Mouse (Mus musculus): ENCODE measurements around the gene Syt7. TPM values are rescaled to one million over a fixed set of nuclear protein-coding genes. Genes with fewer than 3 reads are reported as not detected.
A peak's percentile ranks its signal among the peaks of the same experiment; 100 is the strongest.

Gene Syt7
- polyA plus RNA-seq, 1 experiment from 2014 or later, result 2.1 TPM

DNA sequence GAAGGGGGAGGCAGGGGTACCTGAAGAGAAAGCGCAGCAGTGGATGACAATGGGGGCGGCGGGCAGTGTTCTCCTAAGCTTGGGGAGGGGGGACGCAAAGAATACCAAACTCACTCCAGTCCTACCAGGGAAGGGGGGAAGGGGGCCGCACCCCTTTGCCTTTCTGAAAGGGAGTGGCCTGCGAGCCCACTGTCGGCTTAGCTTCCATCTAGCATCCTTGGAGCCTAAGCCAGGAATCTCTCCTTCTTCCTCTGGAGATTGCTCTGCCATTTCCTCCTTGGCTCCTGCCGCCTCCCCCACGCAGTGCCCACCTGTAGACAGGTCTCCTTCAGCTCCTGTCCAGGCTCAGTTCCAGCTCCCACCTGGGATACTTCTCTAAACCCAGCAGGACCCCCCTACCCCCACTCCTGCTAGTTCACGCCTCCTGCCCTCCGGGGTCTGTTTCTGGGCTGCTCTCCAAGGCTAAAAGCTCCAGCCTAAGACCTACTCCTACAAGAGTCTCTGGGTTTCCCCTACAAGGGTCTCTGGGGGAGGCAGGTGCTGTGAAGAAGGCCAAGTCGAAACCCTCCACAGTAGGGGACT, 1.3 kb downstream of the Syt7 start:
- no peak overlapping the region for H3K9ac ChIP-seq
- H3K4me2 ChIP-seq, result peak overlapping the region; percentile 85
- H3K4me1 ChIP-seq, result peaks cover 12% of the 10 kb centered on the region
- WGBS, result 15% methylated on average over 12 of the region's 12 CpGs
- no peaks in the 10 kb centered on the region for H3K9me3 ChIP-seq
- no peaks in the 10 kb centered on the region for H3K36me3 ChIP-seq
- peaks cover 34% of the 10 kb centered on the region for H3K27me3 ChIP-seq
- H3K4me3 ChIP-seq, result peak overlapping the region; percentile 54
- H3K27ac ChIP-seq, result no peak overlapping the region
- no peak for ATAC-seq (ENCODE audit: borderline replicate concordance, extremely low read depth, low FRiP score, low TSS enrichment)

DNA sequence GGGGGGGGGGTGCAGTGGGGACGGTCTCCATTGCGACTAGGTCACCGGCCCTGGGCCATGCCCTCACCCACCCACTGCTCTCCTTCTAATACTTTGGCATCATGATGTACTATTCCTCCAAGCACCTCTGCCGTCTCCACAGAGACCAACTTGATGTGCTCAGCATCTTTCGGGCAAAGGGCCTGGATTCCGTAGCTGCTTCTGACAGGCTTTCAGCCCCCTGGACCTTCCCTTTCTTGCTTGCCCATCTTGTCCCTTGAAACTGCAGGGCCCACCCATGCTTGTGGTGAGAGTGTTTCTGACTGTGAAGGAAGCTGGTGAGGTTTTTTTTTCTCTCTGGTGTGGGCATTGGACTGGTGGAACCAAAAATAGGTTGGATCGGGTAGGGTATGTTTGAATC, 2.1 kb downstream of the Syt7 start:
- no peaks in the 10 kb centered on the region for H3K9me3 ChIP-seq
- WGBS, result 76% methylated on average over 7 of the region's 7 CpGs
- no peak overlapping the region for H3K4me2 ChIP-seq
- H3K27ac ChIP-seq, result no peak overlapping the region
- no peak overlapping the region for H3K9ac ChIP-seq
- H3K27me3 ChIP-seq, result peaks cover 34% of the 10 kb centered on the region
- no peaks in the 10 kb centered on the region for H3K36me3 ChIP-seq
- no peak overlapping the region for H3K4me3 ChIP-seq
- H3K4me1 ChIP-seq, result peaks cover 12% of the 10 kb centered on the region
- ATAC-seq (ENCODE audit: borderline replicate concordance, extremely low read depth, low FRiP score, low TSS enrichment), result no peak

DNA sequence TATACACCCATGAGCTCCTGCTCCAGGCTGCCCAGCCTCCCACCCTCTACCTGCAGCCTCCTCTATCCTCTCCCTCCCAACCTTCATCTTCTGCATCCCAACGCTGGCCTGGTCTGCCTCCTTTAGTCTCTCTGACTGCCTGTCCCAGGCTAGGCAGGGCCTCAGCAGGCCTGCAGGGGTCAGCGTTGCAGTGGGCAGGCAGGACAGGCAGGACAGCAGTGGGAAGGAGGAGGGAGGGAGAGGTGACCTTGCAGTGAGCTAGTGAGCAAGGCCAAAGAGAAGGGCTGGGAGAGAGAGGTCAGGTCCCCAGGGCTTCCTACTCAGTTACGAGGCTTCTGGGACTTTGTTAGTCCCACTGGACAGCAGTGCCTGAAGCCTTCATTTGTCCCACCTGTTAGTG, 3.1 kb downstream of the Syt7 start:
- no peak overlapping the region for H3K4me3 ChIP-seq
- H3K4me2 ChIP-seq, result no peak overlapping the region
- H3K27ac ChIP-seq, result no peak overlapping the region
- no peaks in the 10 kb centered on the region for H3K36me3 ChIP-seq
- 17% methylated on average over 3 of the region's 3 CpGs for WGBS
- H3K27me3 ChIP-seq, result peaks cover 33% of the 10 kb centered on the region
- H3K9ac ChIP-seq, result no peak overlapping the region
- ATAC-seq (ENCODE audit: borderline replicate concordance, extremely low read depth, low FRiP score, low TSS enrichment), result no peak
- no peaks in the 10 kb centered on the region for H3K9me3 ChIP-seq
- H3K4me1 ChIP-seq, result peaks cover 12% of the 10 kb centered on the region

DNA sequence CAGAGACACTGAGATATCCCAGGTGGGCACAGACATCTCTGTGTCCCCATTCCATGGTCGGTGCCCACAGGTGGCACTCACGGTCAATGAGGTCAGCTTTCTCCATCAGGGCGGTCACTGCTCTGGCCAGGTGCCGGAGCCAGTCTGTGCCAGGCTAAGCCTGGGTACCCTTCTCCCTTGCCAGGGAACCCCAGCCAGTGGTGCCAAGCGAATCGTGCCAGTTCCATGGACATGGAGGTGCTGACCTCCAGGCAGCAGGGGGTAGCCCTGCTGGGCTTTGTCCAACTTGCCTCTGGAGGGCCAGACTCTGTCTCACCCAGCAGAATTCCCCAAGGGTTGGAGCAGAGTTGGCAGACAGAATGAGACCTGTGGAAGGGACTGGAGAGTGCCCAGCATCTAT, 4.6 kb downstream of the Syt7 start:
- Histone ChIP-seq H3K27me3 (peaks cover 20% of the 10 kb centered on the region), H3K9me3 (no peaks in the 10 kb centered on the region), H3K36me3 (no peaks in the 10 kb centered on the region), H3K4me1 (peaks cover 12% of the 10 kb centered on the region), H3K4me2 (no peak overlapping the region), H3K9ac (no peak overlapping the region), H3K27ac (no peak overlapping the region), H3K4me3 (no peak overlapping the region)
- ATAC-seq (ENCODE audit: borderline replicate concordance, extremely low read depth, low FRiP score, low TSS enrichment), result no peak
- WGBS, result 89% methylated on average over 6 of the region's 6 CpGs

DNA sequence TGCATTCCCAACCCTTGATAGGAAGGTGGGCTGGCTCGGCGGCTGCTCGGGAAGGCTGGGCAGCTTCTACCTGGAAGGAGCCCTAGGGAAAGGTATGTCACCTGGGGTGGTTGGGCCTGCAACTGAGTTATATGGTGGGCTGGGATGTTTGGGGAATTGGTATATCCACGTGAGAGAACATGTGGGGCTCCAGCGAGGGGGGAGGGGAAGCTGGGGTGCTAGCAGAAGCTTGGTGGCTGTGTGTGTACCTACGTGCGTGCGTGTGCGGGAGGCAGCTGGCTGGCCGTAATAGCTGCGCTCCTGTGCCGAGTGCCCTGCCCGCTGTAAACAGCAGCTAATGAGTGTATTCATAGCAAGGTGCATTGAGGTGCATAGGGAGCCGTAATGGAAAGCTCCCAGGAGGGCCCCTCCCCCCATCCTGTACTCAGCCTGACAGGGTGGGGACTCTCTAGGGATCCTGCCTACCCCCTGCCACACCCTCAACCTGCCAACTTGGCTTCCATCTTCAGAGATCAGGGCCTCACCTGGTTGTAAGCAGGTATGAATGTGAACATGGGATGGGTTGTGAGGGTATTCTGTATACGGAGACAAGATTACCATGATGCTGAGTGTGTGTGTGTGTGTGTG, 5.1 kb downstream of the Syt7 start:
- H3K4me2 ChIP-seq, result no peak overlapping the region
- H3K4me3 ChIP-seq, result no peak overlapping the region
- WGBS, result 69% methylated on average over 15 of the region's 15 CpGs
- no peaks in the 10 kb centered on the region for H3K9me3 ChIP-seq
- no peak for ATAC-seq (ENCODE audit: borderline replicate concordance, extremely low read depth, low FRiP score, low TSS enrichment)
- H3K36me3 ChIP-seq, result no peaks in the 10 kb centered on the region
- peaks cover 12% of the 10 kb centered on the region for H3K4me1 ChIP-seq
- H3K9ac ChIP-seq, result no peak overlapping the region
- H3K27me3 ChIP-seq, result peaks cover 20% of the 10 kb centered on the region
- no peak overlapping the region for H3K27ac ChIP-seq

DNA sequence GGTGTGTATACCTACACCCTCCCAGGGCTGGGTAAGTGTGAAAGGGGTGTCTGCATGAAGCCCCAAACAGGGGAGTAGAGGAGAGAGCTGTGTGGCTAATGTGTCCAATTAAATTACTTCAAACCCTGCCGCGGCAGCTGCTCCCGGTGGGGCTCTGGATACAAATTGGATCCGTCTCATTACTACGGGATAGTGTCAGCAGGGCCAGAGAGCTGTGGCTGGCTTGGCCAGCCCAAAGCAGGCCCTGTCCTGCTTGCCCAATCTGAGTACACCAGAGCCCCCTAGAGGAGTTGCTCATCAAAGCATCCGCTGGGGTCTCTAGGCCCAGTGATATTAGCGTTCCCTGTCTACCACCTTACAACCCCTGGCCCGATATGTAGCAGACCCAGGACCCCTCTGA, 6.3 kb downstream of the Syt7 start:
- Histone ChIP-seq H3K9ac (no peak overlapping the region), H3K9me3 (no peaks in the 10 kb centered on the region), H3K27me3 (peaks cover 10% of the 10 kb centered on the region), H3K27ac (no peak overlapping the region), H3K4me1 (peaks cover 3% of the 10 kb centered on the region; the same call in 1 of the 2 replicates), H3K4me3 (no peak overlapping the region), H3K4me2 (no peak overlapping the region), H3K36me3 (no peaks in the 10 kb centered on the region)
- 23% methylated on average over 8 of the region's 8 CpGs for WGBS
- peak; percentile 44; the same call in 1 of the 2 replicates for ATAC-seq (ENCODE audit: borderline replicate concordance, extremely low read depth, low FRiP score, low TSS enrichment)

DNA sequence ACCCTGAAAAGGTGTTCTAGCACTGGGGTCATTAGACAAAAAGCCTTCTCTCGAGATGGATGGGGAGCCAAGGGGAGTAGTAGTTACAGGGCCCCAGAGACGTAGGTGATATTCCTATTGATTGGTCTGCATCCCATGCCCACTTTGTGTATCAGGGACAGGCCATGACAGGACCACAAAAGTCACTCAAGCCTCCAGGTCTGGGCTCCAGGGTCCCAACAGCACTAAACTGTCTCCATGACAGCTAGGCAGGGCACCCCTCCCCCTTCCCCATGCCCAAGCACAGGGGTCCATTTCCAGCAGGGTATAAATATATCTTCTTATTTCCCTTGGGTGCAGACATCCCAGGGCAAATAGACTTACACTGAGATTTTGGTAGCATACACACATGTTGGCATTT, 8.1 kb downstream of the Syt7 start:
- H3K4me3 ChIP-seq, result no peak overlapping the region
- H3K4me2 ChIP-seq, result no peak overlapping the region
- no peaks in the 10 kb centered on the region for H3K9me3 ChIP-seq
- 64% methylated on average over 2 of the region's 2 CpGs for WGBS
- H3K9ac ChIP-seq, result no peak overlapping the region
- H3K4me1 ChIP-seq, result no peaks in the 10 kb centered on the region
- no peaks in the 10 kb centered on the region for H3K27me3 ChIP-seq
- no peaks in the 10 kb centered on the region for H3K36me3 ChIP-seq
- ATAC-seq (ENCODE audit: borderline replicate concordance, extremely low read depth, low FRiP score, low TSS enrichment), result no peak
- no peak overlapping the region for H3K27ac ChIP-seq

DNA sequence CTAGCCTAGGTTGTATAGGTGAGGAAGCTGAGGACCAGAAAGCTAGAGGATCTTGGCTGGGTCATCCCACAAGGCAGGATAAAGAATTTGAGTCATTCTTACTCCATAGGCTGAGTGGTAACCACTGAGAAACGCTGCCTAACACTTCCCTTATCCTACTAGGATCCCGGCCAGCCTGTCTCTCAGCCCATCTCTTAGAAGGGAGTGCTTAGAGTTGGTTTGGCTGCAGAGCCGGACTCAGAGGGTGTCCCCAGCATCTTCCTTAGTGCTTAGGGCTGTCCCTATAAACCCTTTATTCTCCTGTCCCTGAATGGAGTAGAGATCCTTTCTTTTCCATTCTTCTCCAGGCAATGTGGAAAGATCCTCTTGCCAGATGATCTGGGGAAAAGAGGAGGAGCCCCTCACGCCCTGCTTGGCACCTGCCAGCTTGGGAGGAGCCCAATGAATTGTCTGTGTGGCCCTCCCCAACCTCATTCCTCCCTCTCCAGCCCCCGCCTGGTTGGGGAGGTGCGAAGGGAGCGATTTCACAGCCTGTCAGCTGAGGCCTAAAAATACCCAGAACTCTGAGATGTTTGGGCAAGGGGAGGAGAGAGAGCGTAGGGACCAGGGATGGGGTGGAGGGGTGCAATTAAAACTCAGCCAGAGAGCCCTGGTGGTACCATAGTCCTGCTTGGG, 8.7 kb downstream of the Syt7 start:
- 38% methylated on average over 8 of the region's 8 CpGs for WGBS
- Histone ChIP-seq H3K27ac (no peak overlapping the region), H3K27me3 (no peaks in the 10 kb centered on the region), H3K4me1 (no peaks in the 10 kb centered on the region), H3K9me3 (no peaks in the 10 kb centered on the region), H3K9ac (no peak overlapping the region), H3K36me3 (no peaks in the 10 kb centered on the region), H3K4me3 (no peak overlapping the region), H3K4me2 (no peak overlapping the region)
- no peak for ATAC-seq (ENCODE audit: borderline replicate concordance, extremely low read depth, low FRiP score, low TSS enrichment)

DNA sequence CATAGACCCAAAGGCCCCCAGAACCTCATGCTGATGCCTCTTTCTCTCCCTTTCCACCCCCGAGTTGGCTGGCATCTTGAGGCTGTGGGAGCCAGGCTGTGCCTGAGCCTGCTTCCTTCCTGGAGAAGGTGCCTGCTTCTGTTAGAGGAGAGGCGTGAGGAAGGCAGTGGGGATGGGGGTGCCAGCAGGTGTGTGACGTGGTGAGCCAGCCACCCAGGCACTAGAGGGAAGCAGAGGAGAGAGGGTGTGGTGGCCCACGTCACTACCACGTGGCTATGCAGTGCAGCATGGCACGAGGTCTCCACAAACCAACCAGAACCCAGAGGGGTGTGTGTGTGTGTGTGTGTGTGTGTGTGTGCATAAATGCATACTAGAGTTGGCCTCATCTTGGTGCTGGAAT, 9.4 kb downstream of the Syt7 start:
- no peaks in the 10 kb centered on the region for H3K4me1 ChIP-seq
- ATAC-seq (ENCODE audit: borderline replicate concordance, extremely low read depth, low FRiP score, low TSS enrichment), result no peak
- no peaks in the 10 kb centered on the region for H3K36me3 ChIP-seq
- no peak overlapping the region for H3K4me2 ChIP-seq
- no peak overlapping the region for H3K4me3 ChIP-seq
- no peak overlapping the region for H3K27ac ChIP-seq
- no peak overlapping the region for H3K9ac ChIP-seq
- no peaks in the 10 kb centered on the region for H3K27me3 ChIP-seq
- no peaks in the 10 kb centered on the region for H3K9me3 ChIP-seq
- WGBS, result 57% methylated on average over 6 of the region's 6 CpGs

DNA sequence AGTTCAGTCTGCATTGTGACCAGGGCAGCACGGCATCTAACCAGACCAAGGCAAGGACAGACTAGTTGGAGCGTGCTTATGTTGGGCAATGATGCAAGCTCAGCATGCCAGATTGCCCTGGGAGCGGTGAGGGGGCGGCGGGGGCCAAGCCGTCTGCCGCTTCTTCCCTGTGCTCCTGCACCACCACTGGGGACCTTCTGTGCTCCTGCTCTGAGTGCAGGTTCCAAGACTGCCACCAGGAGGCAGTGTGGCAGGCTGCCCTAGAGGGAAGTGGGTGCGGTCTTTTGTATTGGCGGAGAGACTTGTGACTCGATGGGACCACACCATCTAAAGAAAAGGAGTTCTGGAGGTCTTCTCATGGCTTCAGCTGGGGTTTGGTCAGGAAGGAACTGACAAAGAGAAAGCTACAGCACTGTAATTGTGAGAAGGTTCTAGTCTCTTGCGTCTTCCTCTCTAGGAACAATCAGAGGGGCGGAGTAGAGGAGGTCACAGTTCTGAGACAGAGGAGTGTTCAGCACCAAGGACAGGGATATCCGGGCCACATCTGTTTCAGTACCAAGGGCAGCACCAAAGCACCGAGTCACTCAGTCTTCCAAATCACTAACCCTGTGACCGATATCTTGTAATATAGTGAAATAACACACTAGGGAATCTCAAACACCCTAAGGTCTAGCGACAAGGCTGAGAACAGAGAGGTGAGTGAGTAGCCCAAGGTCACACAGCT, 14.0 kb downstream of the Syt7 start:
- Histone ChIP-seq H3K36me3 (no peaks in the 10 kb centered on the region), H3K9ac (no peak overlapping the region), H3K4me1 (no peaks in the 10 kb centered on the region), H3K4me2 (no peak overlapping the region), H3K9me3 (no peaks in the 10 kb centered on the region), H3K27ac (no peak overlapping the region), H3K27me3 (no peaks in the 10 kb centered on the region), H3K4me3 (no peak overlapping the region)
- ATAC-seq (ENCODE audit: borderline replicate concordance, extremely low read depth, low FRiP score, low TSS enrichment), result peak; percentile 44; the same call in 1 of the 2 replicates
- WGBS, result 21% methylated on average over 16 of the region's 16 CpGs

DNA sequence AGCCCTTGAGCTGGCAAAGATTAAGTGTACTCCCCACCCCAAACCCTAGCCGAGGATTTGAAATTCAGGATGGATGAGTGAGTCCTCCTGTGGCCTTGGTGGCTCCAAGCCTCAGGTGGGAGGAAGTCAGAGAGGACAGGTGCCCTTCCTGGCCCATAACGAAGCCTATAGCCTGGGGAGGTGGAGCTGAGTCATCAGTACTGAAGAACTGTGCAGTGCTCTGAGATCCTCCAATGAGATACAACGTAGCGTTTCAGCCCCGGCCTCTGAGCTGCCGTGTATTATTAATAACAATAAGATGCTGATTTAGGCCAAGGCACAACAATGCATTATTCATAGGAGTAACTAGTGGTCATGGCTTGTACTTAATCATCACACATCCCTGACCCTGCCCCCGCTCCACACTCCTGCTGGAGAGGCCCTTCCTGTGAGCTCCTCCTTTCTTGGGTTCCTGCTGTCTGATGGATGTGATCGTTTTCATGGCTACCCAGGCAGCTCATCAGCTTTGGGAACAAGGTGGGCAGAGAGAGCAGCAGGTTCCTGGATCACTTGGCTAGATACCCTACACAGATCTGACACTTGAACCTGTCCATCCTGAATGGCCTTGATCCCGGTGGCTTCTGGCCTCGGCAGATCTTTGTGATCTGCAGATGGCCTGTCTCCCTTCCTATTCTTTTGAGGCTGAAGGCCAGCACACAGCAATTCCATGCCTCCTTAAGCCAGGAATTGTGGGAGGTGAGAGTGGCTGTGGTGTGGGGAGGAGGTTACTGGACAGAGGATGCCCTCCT, 14.9 kb downstream of the Syt7 start:
- WGBS, result 77% methylated on average over 10 of the region's 10 CpGs
- H3K4me3 ChIP-seq, result no peak overlapping the region

More for the DNA sequence above, 14.9 kb downstream of the Syt7 start:
- Histone ChIP-seq H3K9ac (no peak overlapping the region), H3K27me3 (no peaks in the 10 kb centered on the region), H3K4me1 (no peaks in the 10 kb centered on the region), H3K27ac (no peak overlapping the region), H3K9me3 (no peaks in the 10 kb centered on the region), H3K36me3 (no peaks in the 10 kb centered on the region), H3K4me2 (no peak overlapping the region)
- ATAC-seq (ENCODE audit: borderline replicate concordance, extremely low read depth, low FRiP score, low TSS enrichment), result no peak

Data from lung, embryonic 15.5 days (tissue).